ENCODE assay signal across 8 mouse cellular contexts in genomic region chr2:109676618-109676974, GRCm38 (mm10). TPM values are rescaled to one million over a fixed set of nuclear protein-coding genes. Genes with fewer than 3 reads are reported as not detected.
DNase-seq lines count a peak whose midpoint lies in the region; ATAC-seq lines count a peak whose summit lies in the region.

No protein-coding gene starts in this region.

- H3K36me3 ChIP-seq in neural tube, embryonic 11.5 days (ENCODE audit: control insufficient read depth, insufficient read depth, low read length), result no peaks in the 10 kb centered on the region
- H3K36me3 ChIP-seq in hindbrain, embryonic 16.5 days (ENCODE audit: control insufficient read depth, insufficient read depth, low read length), result no peaks in the 10 kb centered on the region
- H3K36me3 ChIP-seq in neural tube, embryonic 15.5 days, result no peaks in the 10 kb centered on the region

- peak overlapping the region; percentile 86 for H3K4me2 ChIP-seq in neural tube, embryonic 11.5 days (ENCODE audit: low read depth)
- peak overlapping the region; percentile 98 for H3K4me2 ChIP-seq in hindbrain, embryonic 16.5 days (ENCODE audit: low read length)
- H3K4me2 ChIP-seq in neural tube, embryonic 15.5 days, result peak overlapping the region; percentile 97

- peak overlapping the region; percentile 55 for H3K4me3 ChIP-seq in neural tube, embryonic 11.5 days (ENCODE audit: low read depth, low read length)
- peak overlapping the region; percentile 70 for H3K4me3 ChIP-seq in hindbrain, embryonic 16.5 days (ENCODE audit: low read length)
- H3K4me3 ChIP-seq in neural tube, embryonic 15.5 days (replicated peaks), result peak overlapping the region; percentile 66

- peaks cover 45% of the 10 kb centered on the region for H3K27me3 ChIP-seq in neural tube, embryonic 11.5 days (ENCODE audit: control insufficient read depth, insufficient read depth, low read length)
- H3K27me3 ChIP-seq in hindbrain, embryonic 16.5 days (replicated peaks; ENCODE audit: control insufficient read depth, insufficient read depth, low read length), result peaks cover 12% of the 10 kb centered on the region
- H3K27me3 ChIP-seq in neural tube, embryonic 15.5 days (replicated peaks), result peaks cover 51% of the 10 kb centered on the region

- DNase-seq in cerebellum, adult 9-10 months, result peak; percentile 56
- no peak for DNase-seq in cerebellum, adult 18-20 months
- DNase-seq in neural tube, embryonic 11.5 days (ENCODE audit: low spot score), result peak; percentile 10
- no peak for DNase-seq in neural tube, embryonic 10.5 days (ENCODE audit: extremely low spot score, low spot score)
- no peak for DNase-seq in liver

- no peak overlapping the region for H3K9ac ChIP-seq in neural tube, embryonic 11.5 days (ENCODE audit: low read length)
- H3K9ac ChIP-seq in hindbrain, embryonic 16.5 days (ENCODE audit: low read depth, low read length), result peak overlapping the region; percentile 85
- H3K9ac ChIP-seq in neural tube, embryonic 15.5 days (replicated peaks), result peak overlapping the region; percentile 73

- peaks cover 6% of the 10 kb centered on the region for H3K4me1 ChIP-seq in neural tube, embryonic 11.5 days (ENCODE audit: control insufficient read depth, insufficient read depth, low read length)
- H3K4me1 ChIP-seq in hindbrain, embryonic 16.5 days (ENCODE audit: control insufficient read depth, insufficient read depth, low read depth, low read length), result peaks cover 18% of the 10 kb centered on the region
- H3K4me1 ChIP-seq in neural tube, embryonic 15.5 days, result peaks cover 49% of the 10 kb centered on the region

- H3K27ac ChIP-seq in neural tube, embryonic 11.5 days (ENCODE audit: low read depth, low read length), result no peak overlapping the region
- H3K27ac ChIP-seq in hindbrain, embryonic 16.5 days (ENCODE audit: low read depth, low read length), result no peak overlapping the region
- H3K27ac ChIP-seq in neural tube, embryonic 15.5 days (replicated peaks), result peak overlapping the region; percentile 95

- no peaks in the 10 kb centered on the region for H3K9me3 ChIP-seq in neural tube, embryonic 11.5 days (ENCODE audit: control insufficient read depth, low read length)
- H3K9me3 ChIP-seq in hindbrain, embryonic 16.5 days (ENCODE audit: control insufficient read depth, low read length), result no peaks in the 10 kb centered on the region
- no peaks in the 10 kb centered on the region for H3K9me3 ChIP-seq in neural tube, embryonic 15.5 days (replicated peaks)

- no peak for ATAC-seq in neural tube, embryonic 11.5 days (ENCODE audit: insufficient read depth, low FRiP score, low TSS enrichment)
- no peak for ATAC-seq in hindbrain, embryonic 16.5 days
- no peak for ATAC-seq in neural tube, embryonic 15.5 days (ENCODE audit: low FRiP score)
- ATAC-seq in frontal cortex, adult (ENCODE audit: low TSS enrichment), result no peak

- 2% methylated on average over 6 of the region's 6 CpGs for WGBS in neural tube, embryonic 11.5 days
- 3% methylated on average over 6 of the region's 6 CpGs for WGBS in hindbrain, embryonic 16.5 days
- WGBS in neural tube, embryonic 15.5 days, result under 1% methylated on average over 6 of the region's 6 CpGs

RNA-seq across cellular contexts. Expression of gene Bdnf, which starts 2.1 kb away (rescaled TPM):
- 2.7 and 2.9 TPM in 2 replicates for polyA plus RNA-seq in neural tube, embryonic 11.5 days (2014; fragmentation: Nextera tagmentation; extraction: Ambion mirVana)
- 5.9 and 7.3 TPM in 2 replicates for polyA plus RNA-seq in hindbrain, embryonic 16.5 days (2015; fragmentation: Nextera tagmentation; extraction: Ambion mirVana)
- polyA plus RNA-seq in neural tube, embryonic 15.5 days (2015; fragmentation: Nextera tagmentation; extraction: Ambion mirVana), result 5.5 and 5.9 TPM in 2 replicates

Comparison
In these comparisons a context has a peak if more than half of its experiments do, and no peak if none do; other contexts are left out.
1. DNase-seq: peak in cerebellum, adult 9-10 months (single experiment) and neural tube, embryonic 11.5 days (single experiment); none in cerebellum, adult 18-20 months (0 of 2), neural tube, embryonic 10.5 days (single experiment) and liver (single experiment).
2. Peak in every context shown above with its lines, with median percentiles within 50 percentile points of each other: H3K4me2 ChIP-seq and H3K4me3 ChIP-seq.